Mouse (Mus musculus) cerebellum, postnatal 14 days (tissue): ENCODE measurements at regions not wholly inside any gene's neighbourhood (a gene's known extent, or its start where the extent isn't known, plus 50 kb on each side); places are given as distances from the start of the nearest gene placed in this dataset.
A peak's percentile ranks its signal among the peaks of the same experiment; 100 is the strongest.

Experiments used
- DNase-seq, 2 experiments: peaks; one replicate each; pipeline ENCODE4 v3.0.0; 2021; ENCODE audit warnings: mixed read lengths in 2 of 2

DNA sequence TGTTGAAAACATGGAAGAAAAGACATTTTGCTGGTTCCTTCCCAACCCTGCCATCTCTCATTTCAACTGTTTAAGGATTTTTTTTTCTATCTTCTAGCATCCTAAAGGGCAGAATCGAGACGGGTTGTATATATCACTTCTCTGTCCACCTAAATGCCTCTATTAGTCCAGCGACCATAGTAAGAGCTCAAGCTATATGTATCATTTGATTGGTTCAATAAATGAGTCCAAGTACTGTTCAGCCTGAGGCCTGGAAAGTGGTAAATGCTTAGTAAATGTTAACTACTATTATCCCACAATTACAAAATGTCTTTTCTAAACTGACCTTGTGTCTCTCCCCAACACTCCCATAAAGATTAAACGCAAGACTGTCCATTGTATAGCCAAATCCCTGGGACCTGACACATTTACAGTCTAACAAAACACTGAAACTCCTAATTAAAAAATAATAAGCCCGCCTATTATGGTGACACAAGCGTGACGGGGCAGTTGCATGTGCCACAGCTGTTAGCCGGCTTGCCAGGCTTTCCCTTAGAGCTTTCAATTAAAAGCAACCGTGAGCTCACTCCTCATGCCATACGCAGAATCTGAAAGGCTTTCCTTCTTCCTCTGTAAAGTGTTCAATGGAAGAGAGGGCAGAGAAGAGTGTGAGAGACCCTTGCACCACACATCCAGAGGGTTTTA lies 336.7 kb upstream of the Tenm4 start:
- no peak for DNase-seq

DNA sequence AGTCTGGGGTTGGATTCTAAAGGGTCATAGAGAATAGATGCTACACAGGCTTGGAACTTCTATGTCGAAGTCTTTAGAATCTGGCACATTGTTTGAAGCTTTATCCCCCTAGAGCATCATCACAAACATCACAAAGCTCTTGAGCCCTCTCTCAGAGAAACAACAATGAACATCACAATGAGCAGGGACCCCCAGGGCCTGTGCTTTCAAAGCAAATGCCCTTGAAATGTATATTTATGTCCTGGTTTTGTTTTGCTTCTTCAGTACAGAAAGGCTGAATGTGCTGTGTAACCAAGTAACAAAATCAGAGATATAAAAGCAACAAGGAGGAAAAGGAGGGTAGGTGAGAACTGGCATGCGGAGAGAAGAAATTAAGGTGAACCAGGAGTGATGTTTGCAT lies 330.6 kb upstream of the Tenm4 start:
- DNase-seq, result no peak

DNA sequence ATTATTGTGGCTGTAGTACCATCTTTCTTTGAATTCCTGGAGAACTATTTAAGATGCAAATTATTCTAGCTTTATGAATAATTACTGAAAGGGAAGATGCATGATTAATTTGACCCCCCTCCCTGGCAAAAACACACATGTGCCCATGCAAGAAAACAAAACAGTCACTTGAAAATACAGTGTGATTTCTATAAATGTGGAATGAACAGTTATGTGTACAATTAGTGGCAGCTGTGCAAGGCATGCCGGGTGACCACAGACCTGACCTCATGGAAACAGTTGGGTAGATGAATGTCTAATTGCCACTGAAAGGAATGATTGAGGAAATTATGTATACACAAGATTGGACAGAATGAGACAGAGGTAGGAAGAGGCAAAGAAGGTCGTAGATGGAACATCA lies 321.2 kb upstream of the Tenm4 start:
- no peak for DNase-seq

DNA sequence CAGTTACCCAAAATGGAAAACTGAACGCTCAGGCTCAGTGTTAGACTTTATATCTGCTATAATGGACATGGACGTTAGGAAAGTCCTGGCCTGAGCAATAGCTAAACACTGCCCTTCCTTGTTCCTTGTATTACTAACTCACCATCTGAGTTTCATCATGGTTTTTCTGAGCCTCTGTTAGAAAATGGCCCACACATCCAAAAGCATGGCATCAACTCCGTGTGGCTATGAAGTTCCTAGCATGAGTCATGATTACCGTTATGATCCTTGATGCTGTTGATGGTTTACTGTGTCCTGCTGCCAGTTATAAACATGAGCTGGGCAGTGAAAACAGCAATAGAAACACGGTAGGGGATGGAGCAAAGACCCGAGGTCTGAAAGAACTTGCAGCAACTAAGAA lies 318.4 kb upstream of the Tenm4 start:
- DNase-seq, result no peak

- DNase-seq, result no peak
Measured at GRCm38 (mm10) chr7:95853225-95853812, 317.7 kb upstream of the Tenm4 start.

DNA sequence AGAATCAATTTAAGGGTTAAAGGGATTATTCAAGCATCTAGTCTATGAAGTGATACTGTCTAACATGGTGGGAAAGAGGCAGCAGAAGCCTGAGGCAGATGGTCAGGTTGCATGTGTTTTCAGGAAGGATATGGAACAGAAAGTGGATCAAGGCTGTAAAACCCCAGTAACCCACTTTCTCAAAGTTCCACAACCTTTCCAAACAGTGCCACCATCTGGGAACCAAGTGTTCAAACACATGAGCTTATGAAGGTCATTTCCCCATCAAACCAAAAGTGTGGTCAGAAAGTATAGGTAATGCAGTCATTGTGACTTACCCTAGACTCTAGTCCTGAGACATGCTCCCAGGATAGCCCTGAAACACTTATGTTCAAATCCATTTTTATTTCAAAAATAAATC lies 312.8 kb upstream of the Tenm4 start:
- DNase-seq, result peak in 1 of 2 experiments; percentile 4

DNA sequence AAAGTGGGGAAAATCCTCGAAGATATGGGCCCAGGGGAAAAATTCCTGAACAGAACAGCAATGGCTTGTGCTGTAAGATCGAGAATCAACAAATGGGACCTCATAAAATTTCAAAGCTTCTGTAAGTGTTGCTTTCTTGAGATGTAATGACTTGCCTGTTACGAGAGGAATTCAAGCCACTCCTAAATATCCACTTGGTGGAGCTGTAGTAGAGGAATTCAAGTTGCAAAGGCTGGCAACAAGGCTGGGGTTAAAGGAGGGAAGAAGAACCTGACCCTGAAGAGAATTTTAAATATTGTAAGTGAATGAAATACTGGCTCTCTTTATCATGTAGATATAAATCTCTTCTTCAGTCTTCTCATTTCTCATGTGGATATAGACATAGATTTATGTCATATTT lies 306.8 kb upstream of the Tenm4 start:
- no peak for DNase-seq

GRCm38 (mm10) chr7:95865270-95865669 lies 305.8 kb upstream of the Tenm4 start:
- peak; percentile 9 to 14 for DNase-seq

DNA sequence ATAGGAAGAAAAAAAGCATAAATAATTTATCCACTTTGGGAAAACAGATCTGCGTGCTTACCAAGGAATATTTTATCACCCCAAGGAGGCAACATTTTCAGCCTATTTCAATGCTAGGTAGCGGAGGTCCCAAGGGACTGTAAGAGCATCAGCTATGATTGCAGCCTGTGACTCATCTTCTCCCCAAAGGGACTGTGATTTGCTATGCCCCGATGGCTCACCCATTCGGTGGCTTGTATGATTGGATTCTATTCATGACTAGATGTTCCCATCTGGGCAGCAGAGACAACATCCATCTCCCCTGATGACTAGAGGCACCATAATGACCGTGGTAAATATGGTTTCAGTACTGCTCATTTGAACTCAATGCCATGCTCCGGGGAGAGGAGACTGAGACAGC lies 302.3 kb upstream of the Tenm4 start:
- DNase-seq, result no peak

DNA sequence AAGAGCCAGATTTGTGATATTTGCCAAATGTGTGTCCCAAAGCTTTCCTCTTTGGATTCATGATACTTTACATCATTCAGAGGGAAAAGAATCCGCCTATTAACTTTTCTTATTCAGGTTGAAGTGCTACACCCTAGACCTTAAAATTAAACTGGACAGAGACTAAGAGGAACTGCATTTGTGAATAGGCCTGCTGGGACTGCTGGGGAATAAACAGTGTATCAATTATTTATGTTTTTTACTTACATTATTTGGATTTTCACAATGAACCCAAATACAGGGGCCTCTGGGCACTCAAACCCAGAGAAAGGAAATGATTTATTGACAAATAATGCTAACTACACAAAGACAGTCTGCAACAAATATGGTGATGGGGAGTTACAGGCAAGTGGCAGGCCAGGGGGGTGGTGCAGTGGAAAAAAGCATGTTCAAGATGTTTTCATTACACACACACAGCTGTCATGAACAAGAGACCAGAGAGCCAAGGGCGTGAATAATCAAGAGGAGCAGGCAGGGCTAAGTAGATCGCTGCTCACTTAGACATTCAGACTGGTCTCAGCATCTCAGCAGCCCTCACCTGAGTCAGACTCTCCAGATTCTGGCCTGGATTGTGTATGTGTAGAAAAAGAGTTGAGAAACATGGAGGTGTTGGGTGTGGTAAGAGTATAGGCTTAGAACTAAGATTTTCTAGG lies 290.3 kb upstream of the Tenm4 start:
- DNase-seq, result no peak

GRCm38 (mm10) chr7:95901524-95901923 lies 269.5 kb upstream of the Tenm4 start:
- DNase-seq, result no peak

- DNase-seq, result no peak
Measured at GRCm38 (mm10) chr7:95914406-95915080, 256.5 kb upstream of the Tenm4 start.

DNA sequence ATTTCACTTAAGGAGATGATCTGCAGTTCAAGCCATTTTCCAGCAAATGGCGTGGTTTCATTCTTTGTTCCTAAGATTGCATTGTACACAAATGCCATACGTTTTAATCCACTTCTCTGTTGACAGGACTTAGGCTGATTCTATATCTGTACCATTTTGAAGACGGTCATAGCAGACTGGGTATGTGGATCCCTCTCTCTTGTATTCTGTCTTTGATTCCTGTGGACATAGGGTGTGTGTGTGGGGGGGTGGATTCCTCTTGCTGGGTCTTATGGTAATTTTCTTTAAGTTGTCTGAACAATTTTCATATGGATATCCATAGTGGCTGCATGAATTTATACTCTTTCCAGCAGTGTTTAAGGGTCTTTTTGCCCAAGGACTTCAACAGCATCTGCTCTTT lies 251.1 kb upstream of the Tenm4 start:
- DNase-seq, result no peak

DNA sequence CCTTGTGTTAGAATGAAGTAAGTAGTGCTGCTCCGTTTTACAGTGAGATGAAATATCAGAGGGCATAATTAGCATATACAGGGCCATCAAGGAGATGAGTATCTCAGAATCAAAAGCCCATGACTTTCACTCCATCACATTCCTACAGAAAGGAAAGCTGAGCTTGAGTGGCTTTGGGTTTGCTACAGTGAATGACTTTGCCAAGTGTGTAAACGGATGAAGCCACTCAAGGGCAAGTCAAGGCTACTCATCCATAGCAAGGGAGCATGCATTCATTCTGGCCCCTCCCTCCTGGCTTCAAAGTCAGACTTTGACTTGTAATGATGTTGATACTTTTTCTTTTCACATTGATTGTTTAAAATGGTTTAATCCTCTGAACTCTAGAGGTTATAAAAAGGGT lies 246.2 kb upstream of the Tenm4 start:
- no peak for DNase-seq

DNA sequence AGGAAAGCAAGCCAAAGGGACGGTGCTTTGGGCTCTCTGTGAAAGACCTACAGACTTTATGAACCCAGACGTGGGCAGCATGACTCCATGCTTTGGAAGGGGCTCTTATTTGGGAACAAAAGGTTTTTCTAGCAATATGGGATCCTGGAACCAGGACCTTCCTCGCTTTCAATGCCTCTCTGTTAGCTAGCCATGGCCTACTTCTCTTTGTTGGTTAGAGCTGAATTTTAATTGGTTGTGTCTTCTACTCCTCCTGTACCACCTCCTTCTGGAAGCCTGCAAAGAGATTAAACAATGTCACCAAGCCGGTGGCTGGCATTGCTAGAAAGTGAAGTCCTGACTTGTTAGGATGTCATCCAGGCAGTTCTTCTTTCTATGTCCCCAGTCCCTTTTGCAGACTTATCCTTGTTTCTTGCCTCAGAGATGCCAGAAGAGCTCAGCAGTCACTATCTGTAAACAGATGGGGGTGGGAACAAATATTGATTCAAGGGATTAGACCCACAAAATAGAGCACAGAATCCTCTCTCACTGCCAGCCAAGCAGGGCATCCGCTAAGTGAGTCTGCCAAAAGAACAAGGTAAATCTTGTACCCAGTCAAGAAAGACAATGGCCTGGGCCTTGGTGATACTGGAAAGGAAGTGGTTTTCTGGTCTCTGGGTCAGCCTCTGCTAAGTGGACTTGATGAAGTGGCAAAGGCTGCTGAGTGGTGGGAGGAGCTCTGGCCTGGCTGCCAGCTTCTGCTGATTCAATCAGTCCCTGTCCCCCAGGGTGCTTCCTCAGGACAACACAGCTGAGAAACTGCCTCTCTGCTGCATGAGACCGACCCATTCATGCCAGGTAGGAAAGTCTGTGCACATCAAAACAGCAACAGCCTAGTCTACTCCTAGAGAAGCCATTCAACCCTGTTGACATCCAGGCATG lies 244.7 kb upstream of the Tenm4 start:
- DNase-seq, result peak in 1 of 2 experiments; percentile 8

DNA sequence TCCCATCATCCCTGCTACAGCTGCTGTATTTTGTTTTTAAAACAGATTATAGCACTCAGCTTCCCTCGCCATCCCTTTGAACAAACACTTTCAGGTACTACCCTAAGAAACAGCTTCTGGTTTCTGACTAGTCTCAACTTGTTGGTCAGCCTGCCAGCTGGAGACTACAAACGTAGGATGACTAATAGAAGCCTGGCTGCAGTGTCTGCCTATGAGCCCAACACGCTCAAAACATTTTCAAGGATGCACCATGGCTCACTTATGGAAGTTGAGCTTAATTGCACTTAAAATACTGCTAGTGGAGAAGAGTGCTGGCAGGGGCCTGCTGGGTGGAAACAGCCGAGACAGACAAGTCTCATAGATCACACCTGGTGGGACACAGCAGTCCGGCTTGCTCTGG lies 234.4 kb upstream of the Tenm4 start:
- no peak for DNase-seq

GRCm38 (mm10) chr7:95943420-95943819 lies 227.6 kb upstream of the Tenm4 start:
- DNase-seq, result no peak

GRCm38 (mm10) chr7:95952395-95952794 lies 218.7 kb upstream of the Tenm4 start:
- no peak for DNase-seq

GRCm38 (mm10) chr7:95954511-95954910 lies 216.5 kb upstream of the Tenm4 start:
- DNase-seq, result no peak

GRCm38 (mm10) chr7:95955119-95955518 lies 215.9 kb upstream of the Tenm4 start:
- peak; percentile 26 to 36 for DNase-seq

DNA sequence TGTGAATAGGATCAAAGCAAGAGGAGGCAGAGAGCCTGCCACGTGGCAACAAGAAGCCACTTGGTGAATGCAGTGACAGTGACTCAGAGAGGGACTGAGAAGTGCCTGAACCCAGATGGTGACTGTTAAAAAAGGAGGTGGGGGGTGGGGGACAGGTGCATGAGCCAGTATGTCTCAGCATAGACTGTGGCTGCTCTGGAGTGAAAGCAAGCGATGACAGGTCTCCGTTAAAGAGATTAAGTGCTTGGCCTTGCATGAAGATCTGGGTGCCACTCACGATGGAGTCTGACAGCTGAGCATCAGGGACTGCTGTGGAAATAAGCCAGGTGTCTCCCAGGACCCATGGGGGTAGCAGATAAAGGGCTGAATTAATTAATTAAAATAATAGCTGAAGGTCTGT lies 212.0 kb upstream of the Tenm4 start:
- DNase-seq, result no peak

DNA sequence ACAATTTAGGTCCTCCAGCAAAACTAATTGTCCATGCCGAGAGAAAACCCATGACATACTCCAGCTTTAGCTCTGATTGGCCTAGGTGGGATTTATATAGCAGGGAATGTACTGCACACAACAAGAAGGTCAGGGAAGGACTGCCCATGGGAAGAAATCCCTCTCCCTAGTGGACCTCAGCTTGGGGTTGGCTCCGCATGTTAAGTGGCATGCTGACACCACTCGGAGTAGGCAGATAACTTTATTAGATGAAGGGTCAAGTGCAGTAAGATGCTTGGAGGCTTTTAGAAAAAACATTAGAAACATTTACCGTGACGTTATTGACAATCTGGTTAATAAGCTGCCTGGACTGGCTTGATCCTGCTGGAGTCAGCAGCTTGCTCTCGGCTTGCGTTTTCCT lies 199.2 kb upstream of the Tenm4 start:
- no peak for DNase-seq

DNA sequence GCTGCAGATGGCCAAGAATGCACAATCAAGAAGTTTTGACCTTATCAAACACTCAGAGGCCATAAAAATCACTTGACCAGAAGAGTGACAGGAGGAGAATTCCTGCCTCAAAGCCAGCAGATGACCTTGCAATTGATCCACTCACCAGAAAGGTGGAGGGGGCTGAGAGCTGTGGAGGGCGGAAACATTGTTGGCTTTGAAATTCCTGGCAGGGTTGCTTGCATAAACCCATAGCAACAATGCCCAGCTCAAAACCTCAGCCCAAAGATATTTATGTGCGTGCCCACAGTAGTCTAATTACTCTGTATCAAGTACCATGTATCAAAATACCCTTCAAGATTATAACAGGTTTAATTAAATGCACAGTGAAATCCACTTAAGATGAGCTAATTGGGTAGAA lies 197.0 kb upstream of the Tenm4 start:
- no peak for DNase-seq
